30 mouse cellular contexts compared by ENCODE assay signal in genomic region chr13:59147976-59148375, GRCm38 (mm10).
DNase-seq lines count a peak whose midpoint lies in the region; ATAC-seq and TF ChIP-seq lines count a peak whose summit lies in the region.
"Had no signal": no experiment of that assay in that cellular context is flagged by ENCODE, and none has a peak within 500 bp of the region (broad histone marks: within the 10 kb centered on the region; RNA-seq: fewer than 3 reads in every experiment).

No protein-coding gene starts in this region.

- H3K4me2 ChIP-seq in forebrain, embryonic 14.5 days (ENCODE audit: low read length): no peak overlapping the region
- H3K4me2 ChIP-seq in kidney, embryonic 16.5 days (replicated peaks; ENCODE audit: low read depth, low read length): no peak overlapping the region
- H3K4me2 ChIP-seq: embryonic facial prominence, embryonic 13.5 days; heart, embryonic 11.5 days; hindbrain, embryonic 13.5 days; limb, embryonic 13.5 days; liver, embryonic 11.5 days; lung, embryonic 15.5 days; midbrain, embryonic 11.5 days had no signal

- peaks cover 3% of the 10 kb centered on the region for H3K4me1 ChIP-seq in testis, adult 2 months (ENCODE audit: control insufficient read depth, insufficient read depth, low read length)
- H3K4me1 ChIP-seq in forebrain, embryonic 14.5 days (ENCODE audit: control insufficient read depth, insufficient read depth, low read length): peaks cover 49% of the 10 kb centered on the region
- H3K4me1 ChIP-seq in kidney, embryonic 16.5 days (ENCODE audit: insufficient read depth, low read length): no peaks in the 10 kb centered on the region
- H3K4me1 ChIP-seq: limb, embryonic 13.5 days; lung, embryonic 15.5 days had no signal

- ATAC-seq in forebrain, embryonic 14.5 days: peak; percentile 32
- ATAC-seq in kidney, embryonic 16.5 days (ENCODE audit: low FRiP score, low TSS enrichment): no peak
- ATAC-seq: CD4-positive, CD25-positive, alpha-beta regulatory T cell, adult 4 months; intestine, embryonic 16.5 days had no signal

- TF ChIP-seq POLR2A in testis, adult 2 months (IDR thresholded peaks at IDR 0.05; ENCODE audit: control insufficient read depth, low read depth, low read length): no peak

- H3K27me3 ChIP-seq in testis, adult 2 months (ENCODE audit: control insufficient read depth, insufficient read depth, low read length): no peaks in the 10 kb centered on the region
- H3K27me3 ChIP-seq in forebrain, embryonic 14.5 days (replicated peaks; ENCODE audit: control insufficient read depth, insufficient read depth, low read length): no peaks in the 10 kb centered on the region
- H3K27me3 ChIP-seq in kidney, embryonic 16.5 days (ENCODE audit: insufficient read depth, low read length): no peaks in the 10 kb centered on the region
- H3K27me3 ChIP-seq: embryonic facial prominence, embryonic 13.5 days; hindbrain, embryonic 13.5 days; limb, embryonic 13.5 days; lung, embryonic 15.5 days had no signal

- peak overlapping the region; percentile 96 for H3K27ac ChIP-seq in layer of hippocampus, adult 2 months
- no peak overlapping the region for H3K27ac ChIP-seq in testis, adult 2 months (ENCODE audit: control insufficient read depth, insufficient read depth, low read depth, low read length)
- H3K27ac ChIP-seq in forebrain, embryonic 14.5 days (ENCODE audit: low read depth, low read length): no peak overlapping the region
- no peak overlapping the region for H3K27ac ChIP-seq in kidney, embryonic 16.5 days (ENCODE audit: low read length)
- H3K27ac ChIP-seq: embryonic facial prominence, embryonic 13.5 days; hindbrain, embryonic 13.5 days; limb, embryonic 13.5 days; lung, embryonic 15.5 days had no signal

- 12% methylated on average over 4 of the region's 4 CpGs for WGBS in forebrain, embryonic 14.5 days
- 50% methylated on average over 4 of the region's 4 CpGs for WGBS in kidney, embryonic 16.5 days

- DNase-seq in layer of hippocampus, adult 2 months (ENCODE audit: low spot score in 2 of 2): no peak
- DNase-seq in layer of hippocampus, adult 9-10 months (ENCODE audit: low spot score): no peak
- DNase-seq in testis, postnatal 14 days (ENCODE audit: low spot score): no peak
- peak; percentile 71 for DNase-seq in forebrain, embryonic 14.5 days (ENCODE audit: low spot score)
- DNase-seq in cerebellum, adult 9-11 months: no peak
- DNase-seq: adrenal gland, adult 2 months; adrenal gland, postnatal 36 days; cerebellum, adult 8-10 months; cerebellum, postnatal 36 days; gastrocnemius, postnatal 14 days; heart, adult 18-20 months; heart, postnatal 4 days; kidney, adult 8-10 months; kidney, postnatal 10 days; right cerebral cortex, adult 18-20 months; spleen, adult 18-20 months; thymus, adult 2 months; thymus, postnatal 4 days had no signal

- no peak for TF ChIP-seq CTCF in layer of hippocampus, adult 2 months (conservative IDR thresholded peaks at IDR 0.05)
- no peak for TF ChIP-seq CTCF in testis, adult 2 months (IDR thresholded peaks at IDR 0.05; ENCODE audit: control insufficient read depth, insufficient read depth, insufficient replicate concordance, low read depth, low read length)

- no peaks in the 10 kb centered on the region for H3K9me3 ChIP-seq in forebrain, embryonic 14.5 days (replicated peaks; ENCODE audit: control insufficient read depth, low read length)
- H3K9me3 ChIP-seq in kidney, embryonic 16.5 days (ENCODE audit: low read length): no peaks in the 10 kb centered on the region
- H3K9me3 ChIP-seq: embryonic facial prominence, embryonic 13.5 days; hindbrain, embryonic 13.5 days; limb, embryonic 13.5 days; lung, embryonic 15.5 days had no signal

- no peaks in the 10 kb centered on the region for H3K36me3 ChIP-seq in testis, adult 2 months (ENCODE audit: control insufficient read depth, insufficient read depth, low read length)
- no peaks in the 10 kb centered on the region for H3K36me3 ChIP-seq in forebrain, embryonic 14.5 days (ENCODE audit: control insufficient read depth, insufficient read depth, low read length)
- no peaks in the 10 kb centered on the region for H3K36me3 ChIP-seq in kidney, embryonic 16.5 days (ENCODE audit: insufficient read depth, low read length)
- H3K36me3 ChIP-seq: embryonic facial prominence, embryonic 13.5 days; hindbrain, embryonic 13.5 days; limb, embryonic 13.5 days; lung, embryonic 15.5 days had no signal

- no peak overlapping the region for H3K9ac ChIP-seq in forebrain, embryonic 14.5 days (ENCODE audit: low read length)
- H3K9ac ChIP-seq in kidney, embryonic 16.5 days (replicated peaks; ENCODE audit: low read length): no peak overlapping the region
- H3K9ac ChIP-seq: embryonic facial prominence, embryonic 13.5 days; hindbrain, embryonic 13.5 days; limb, embryonic 13.5 days; lung, embryonic 15.5 days had no signal

- no peak overlapping the region for H3K4me3 ChIP-seq in layer of hippocampus, adult 2 months
- peak overlapping the region; percentile 82 for H3K4me3 ChIP-seq in testis, adult 2 months (ENCODE audit: control insufficient read depth, low read depth, low read length)
- H3K4me3 ChIP-seq in forebrain, embryonic 14.5 days (ENCODE audit: low read depth, low read length): no peak overlapping the region
- H3K4me3 ChIP-seq in kidney, embryonic 16.5 days (ENCODE audit: low read length): no peak overlapping the region
- H3K4me3 ChIP-seq: embryonic facial prominence, embryonic 13.5 days; erythroblast, embryonic 14.5 days; hindbrain, embryonic 13.5 days; limb, embryonic 13.5 days; lung, embryonic 15.5 days had no signal
